Mouse (Mus musculus): ENCODE data around the gene Zbtb38. TPM values are rescaled to one million over a fixed set of nuclear protein-coding genes. Genes with fewer than 3 reads are reported as not detected.

Gene Zbtb38
- total RNA-seq, 1 experiment from 2014 or later, result 31.0 TPM

Other genes with a start within 250 kb of the Zbtb38 start
- not detected in 2 replicates for gene Gm28729, start 227.6 kb downstream of the Zbtb38 start, total RNA-seq (2017)
- 61.8 and 77.9 TPM in 2 replicates for gene Rasa2, start 121.2 kb downstream of the Zbtb38 start, total RNA-seq (2017)
- 2.3 and 2.6 TPM in 2 replicates for gene Pxylp1, start 139.8 kb upstream of the Zbtb38 start, total RNA-seq (2017)

Measured in neutrophil, adult 5-6 weeks (primary cell).